Mouse (Mus musculus) kidney, postnatal 0 days (tissue): ENCODE measurements around the gene Efna1. TPM values are rescaled to one million over a fixed set of nuclear protein-coding genes. Genes with fewer than 3 reads are reported as not detected.

ENCODE experiments used
- ATAC-seq: fragments of 200-750 bp; cut with Nextera tagmentation; replicated peaks from 2 replicates; pipeline ENCODE4 v1.8.0; 2017; ENCODE audit warnings: low read depth, moderate number of reproducible peaks, moderate TSS enrichment, moderate library complexity; ENCODE audit not compliant: low FRiP score
- DNase-seq: peaks from one replicate; pipeline ENCODE4 v3.0.0-alpha.2; 2016; ENCODE audit warnings: low spot score
- H3K27ac ChIP-seq: fragments of 300-500 bp; sonication (generic); 2 replicates; pipeline ENCODE4 v1.5.1; 2014; ENCODE audit warnings: mild to moderate bottlenecking
- H3K27me3 ChIP-seq: fragments of 300-500 bp; sonication (generic); 2 replicates; pipeline ENCODE4 v1.6.1; 2014; ENCODE audit warnings: low read length, mixed read lengths; ENCODE audit not compliant: insufficient read depth
- H3K36me3 ChIP-seq: fragments of 300-500 bp; sonication (generic); 2 replicates; pipeline ENCODE4 v1.6.1; 2014; ENCODE audit warnings: low read length, mixed read lengths; ENCODE audit not compliant: insufficient read depth
- H3K4me1 ChIP-seq: fragments of 300-500 bp; sonication (generic); replicated peaks from 2 replicates; pipeline ENCODE4 v1.6.1; 2014; ENCODE audit warnings: antibody characterized with exemption, low read length, mixed read lengths; ENCODE audit not compliant: insufficient read depth
- H3K4me2 ChIP-seq: fragments of 300-500 bp; sonication (generic); 2 replicates; pipeline ENCODE4 v1.6.1; 2014; ENCODE audit warnings: mild to moderate bottlenecking, low read length, moderate library complexity, mixed read lengths
- H3K4me3 ChIP-seq: fragments of 300-500 bp; sonication (generic); replicated peaks from 2 replicates; pipeline ENCODE4 v1.5.1; 2014; ENCODE audit warnings: low read depth, low read length
- H3K9ac ChIP-seq: fragments of 300-500 bp; sonication (generic); 2 replicates; pipeline ENCODE4 v1.6.1; 2014; ENCODE audit warnings: low read depth, low read length
- H3K9me3 ChIP-seq: fragments of 300-500 bp; sonication (generic); replicated peaks from 2 replicates; pipeline ENCODE4 v1.6.1; 2016; ENCODE audit warnings: low read length, inconsistent platforms, mixed read lengths
- CTCF ChIP-seq: IDR thresholded peaks from 2 replicates; pipeline ENCODE4 v1.5.1; 2016; ENCODE audit warnings: antibody characterized with exemption, low read depth, mild to moderate bottlenecking, moderate library complexity
- WGBS: fragments of 180-500 bp; shearing (Covaris S2); extraction: QIAGEN DNeasy Blood & Tissue Kit; methylation state at CpG from one replicate; pipeline ENCODE4 v1.1.7; 2014; 5-methylcytosine and 5-hydroxymethylcytosine counted together
- polyA plus RNA-seq: library from polyadenylated mRNA; unstranded; fragments of >200 nt; fragmentation: Nextera tagmentation; extraction: Ambion mirVana; gene quantifications from 2 replicates; pipeline ENCODE4 v1.2.1, GENCODE M21; 2015

The Efna1 gene
- polyA plus RNA-seq, 1 experiment from 2014 or later, result 79.5 TPM

DNA sequence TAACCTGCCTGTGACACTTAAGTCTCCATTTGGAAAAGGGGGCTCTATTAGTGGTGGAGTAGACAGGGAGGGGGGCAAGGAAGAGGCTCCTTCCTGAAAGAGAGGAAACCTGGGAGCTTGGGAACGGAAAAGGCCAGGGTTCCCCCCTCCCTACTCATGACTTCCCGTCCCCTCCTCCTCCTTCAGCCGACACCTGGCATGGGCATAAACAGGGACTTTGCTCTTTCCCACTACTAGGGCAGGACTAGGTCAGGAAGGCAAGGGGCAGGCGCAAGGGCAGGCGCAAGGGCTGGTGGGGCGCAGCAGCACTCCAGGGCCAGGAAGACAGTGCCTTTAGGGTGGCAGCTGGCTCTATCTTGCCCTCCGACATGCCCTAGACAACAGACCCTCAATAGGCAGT, 2.8 kb downstream of the Efna1 start:
- Histone ChIP-seq H3K4me2 (peak overlapping the region; percentile 85), H3K9ac (peak overlapping the region; percentile 77), H3K4me3 (peak overlapping the region; percentile 70), H3K27me3 (no peaks in the 10 kb centered on the region), H3K4me1 (peaks cover 16% of the 10 kb centered on the region), H3K27ac (peak overlapping the region; percentile 96), H3K9me3 (no peaks in the 10 kb centered on the region), H3K36me3 (peaks cover 12% of the 10 kb centered on the region)
- 31% methylated on average over 7 of the region's 7 CpGs for WGBS
- peak; percentile 79 for DNase-seq
- TF ChIP-seq CTCF, result no peak
- peak; percentile 23; the same call in 1 of the 2 replicates for ATAC-seq

DNA sequence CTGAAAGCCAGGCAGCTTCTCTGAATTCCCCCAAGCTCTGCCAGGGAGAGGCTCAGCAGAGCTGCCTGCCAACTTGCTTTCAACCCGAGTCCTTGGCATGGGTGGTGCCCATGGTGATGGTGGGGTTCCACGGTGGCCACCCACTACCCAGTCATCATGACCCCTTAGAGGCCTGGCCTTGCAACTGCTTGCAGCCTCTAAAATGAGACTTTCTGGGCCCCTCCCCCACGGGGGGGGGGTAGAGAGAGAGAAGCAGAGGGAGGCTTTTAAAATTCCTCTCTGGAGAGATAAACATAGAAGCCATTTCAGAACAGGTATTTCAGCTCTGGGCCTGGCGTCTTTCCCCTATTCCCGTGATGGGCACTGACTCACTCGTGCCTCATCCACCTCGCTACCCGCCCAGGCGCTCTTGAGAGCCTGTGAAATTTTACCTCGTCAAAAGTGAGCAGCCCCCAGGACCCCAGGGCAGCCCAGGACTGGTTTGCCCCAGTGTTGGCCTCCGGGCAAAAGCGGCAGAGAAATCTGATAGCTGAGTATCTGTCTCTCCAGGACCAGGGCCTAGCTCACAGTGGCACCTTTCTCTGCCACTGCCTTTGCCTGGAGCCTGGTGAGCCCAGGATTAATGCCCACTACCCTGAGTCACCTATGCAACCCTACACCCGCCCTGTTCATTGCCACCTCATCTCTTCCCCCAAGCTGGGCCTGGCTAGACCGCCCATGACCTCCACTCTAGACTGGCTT, 3.5 kb downstream of the Efna1 start:
- H3K4me1 ChIP-seq, result peaks cover 16% of the 10 kb centered on the region
- peak overlapping the region; percentile 77 for H3K9ac ChIP-seq
- H3K36me3 ChIP-seq, result peaks cover 14% of the 10 kb centered on the region
- no peaks in the 10 kb centered on the region for H3K9me3 ChIP-seq
- peak; percentile 56 for DNase-seq
- 23% methylated on average over 14 of the region's 14 CpGs for WGBS
- TF ChIP-seq CTCF, result no peak
- no peaks in the 10 kb centered on the region for H3K27me3 ChIP-seq
- H3K4me2 ChIP-seq, result peak overlapping the region; percentile 85
- H3K4me3 ChIP-seq, result peak overlapping the region; percentile 70
- no peak; the same call in 1 of the 2 replicates for ATAC-seq
- peak overlapping the region; percentile 96 for H3K27ac ChIP-seq

GRCm38 (mm10) chr3:89276061-89276460, 4.9 kb downstream of the Efna1 start:
- H3K9ac ChIP-seq, result no peak overlapping the region
- WGBS, result 89% methylated on average over 13 of the region's 13 CpGs
- peak overlapping the region; percentile 85; the same call in 1 of the 2 replicates for H3K4me2 ChIP-seq
- peaks cover 9% of the 10 kb centered on the region; the same call in 1 of the 2 replicates for H3K4me1 ChIP-seq
- no peaks in the 10 kb centered on the region for H3K9me3 ChIP-seq
- DNase-seq (no peak), ATAC-seq (no peak)
- no peak overlapping the region for H3K27ac ChIP-seq
- H3K4me3 ChIP-seq, result no peak overlapping the region
- H3K36me3 ChIP-seq, result peaks cover 23% of the 10 kb centered on the region
- H3K27me3 ChIP-seq, result no peaks in the 10 kb centered on the region
- no peak for TF ChIP-seq CTCF

DNA sequence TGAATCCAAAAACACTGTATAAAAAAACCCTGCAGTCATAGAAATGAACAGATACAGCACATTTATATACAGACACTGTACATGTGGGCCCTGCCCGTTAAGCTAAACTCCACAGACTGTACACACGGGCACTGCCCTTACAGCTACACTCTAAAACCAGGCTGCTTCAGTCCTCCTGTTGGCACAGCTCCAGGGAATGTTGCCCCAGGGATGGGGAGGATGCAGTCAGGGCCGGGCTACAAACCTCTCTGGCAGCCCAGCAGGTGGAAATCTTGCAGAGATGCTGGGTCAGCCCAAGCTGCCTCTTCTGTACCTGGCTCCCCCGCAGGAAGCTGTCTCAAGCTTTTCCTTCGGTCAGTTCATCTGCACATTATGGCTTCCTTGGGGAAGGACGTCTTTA, 9.2 kb downstream of the Efna1 start:
- Histone ChIP-seq H3K4me3 (no peak overlapping the region), H3K9me3 (no peaks in the 10 kb centered on the region), H3K4me1 (peaks cover 22% of the 10 kb centered on the region), H3K4me2 (no peak overlapping the region), H3K9ac (no peak overlapping the region), H3K27ac (no peak overlapping the region), H3K27me3 (no peaks in the 10 kb centered on the region), H3K36me3 (peaks cover 23% of the 10 kb centered on the region)
- DNase-seq (no peak), ATAC-seq (no peak)
- WGBS, result 55% methylated on average over 6 of the region's 6 CpGs
- no peak for TF ChIP-seq CTCF

- no peak for DNase-seq
- WGBS, result 66% methylated on average over 6 of the region's 6 CpGs
- no peak overlapping the region for H3K4me3 ChIP-seq
Observed at GRCm38 (mm10) chr3:89270891-89271290, 10.1 kb downstream of the Efna1 start.

GRCm38 (mm10) chr3:89270051-89270755, 10.7 kb downstream of the Efna1 start, which contains the start of gene Slc50a1:
TSS of gene Slc50a1 (minus strand) at chr3:89270570.
- H3K4me2 ChIP-seq, result peak within 1 kb of the TSS; percentile 59
- H3K36me3 ChIP-seq, result peaks cover 14% of the 10 kb centered on the region
- ATAC-seq (no peak; the same call in 1 of the 2 replicates), DNase-seq (peak; percentile 84)
- H3K4me3 ChIP-seq, result peak within 1 kb of the TSS; percentile 51
- H3K27me3 ChIP-seq, result no peaks in the 10 kb centered on the region
- peak within 1 kb of the TSS; percentile 67 for H3K9ac ChIP-seq
- H3K4me1 ChIP-seq, result peaks cover 22% of the 10 kb centered on the region
- H3K9me3 ChIP-seq, result no peaks in the 10 kb centered on the region
- TF ChIP-seq CTCF, result peak; percentile 60
- 1% methylated on average over 39 of the region's 39 CpGs for WGBS
- peak within 1 kb of the TSS; percentile 78 for H3K27ac ChIP-seq

More at GRCm38 (mm10) chr3:89270891-89271290, 10.1 kb downstream of the Efna1 start:
- H3K4me2 ChIP-seq, result peak overlapping the region; percentile 59
- TF ChIP-seq CTCF, result no peak
- no peaks in the 10 kb centered on the region for H3K27me3 ChIP-seq
- H3K27ac ChIP-seq, result peak overlapping the region; percentile 78; the same call in 1 of the 2 replicates
- H3K36me3 ChIP-seq, result peaks cover 21% of the 10 kb centered on the region
- H3K9ac ChIP-seq, result peak overlapping the region; percentile 67; the same call in 1 of the 2 replicates
- H3K9me3 ChIP-seq, result no peaks in the 10 kb centered on the region
- peaks cover 22% of the 10 kb centered on the region for H3K4me1 ChIP-seq
- no peak for ATAC-seq
